Mouse (Mus musculus): ENCODE results near the gene Hoxb6.

- TF ChIP-seq POLR2A (IDR thresholded peaks at IDR 0.05; ENCODE audit: control insufficient read depth, extremely low read depth, insufficient read depth, low read length, poor library complexity) (no peak), CTCF (IDR thresholded peaks at IDR 0.05; ENCODE audit: borderline replicate concordance, control insufficient read depth, extremely low read depth, insufficient read depth, low read length, poor library complexity) (no peak)
These were observed 31.8 kb upstream of the Hoxb6 start for GRCm38 (mm10) chr11:96260310-96260970.
